Mouse (Mus musculus) retina, postnatal 7 days (tissue): Measurements from ENCODE around the gene Tbc1d9b.
"Not testable (repeated sequence)": the region's sequence is repeated elsewhere in the genome, so short reads cannot be mapped to it uniquely, and the experiment has no call there.

Experiments
- DNase-seq: peaks from one replicate; pipeline ENCODE4 v3.0.0-alpha.2; 2012; ENCODE audit warnings: low read depth, low spot score

The Tbc1d9b gene

DNA sequence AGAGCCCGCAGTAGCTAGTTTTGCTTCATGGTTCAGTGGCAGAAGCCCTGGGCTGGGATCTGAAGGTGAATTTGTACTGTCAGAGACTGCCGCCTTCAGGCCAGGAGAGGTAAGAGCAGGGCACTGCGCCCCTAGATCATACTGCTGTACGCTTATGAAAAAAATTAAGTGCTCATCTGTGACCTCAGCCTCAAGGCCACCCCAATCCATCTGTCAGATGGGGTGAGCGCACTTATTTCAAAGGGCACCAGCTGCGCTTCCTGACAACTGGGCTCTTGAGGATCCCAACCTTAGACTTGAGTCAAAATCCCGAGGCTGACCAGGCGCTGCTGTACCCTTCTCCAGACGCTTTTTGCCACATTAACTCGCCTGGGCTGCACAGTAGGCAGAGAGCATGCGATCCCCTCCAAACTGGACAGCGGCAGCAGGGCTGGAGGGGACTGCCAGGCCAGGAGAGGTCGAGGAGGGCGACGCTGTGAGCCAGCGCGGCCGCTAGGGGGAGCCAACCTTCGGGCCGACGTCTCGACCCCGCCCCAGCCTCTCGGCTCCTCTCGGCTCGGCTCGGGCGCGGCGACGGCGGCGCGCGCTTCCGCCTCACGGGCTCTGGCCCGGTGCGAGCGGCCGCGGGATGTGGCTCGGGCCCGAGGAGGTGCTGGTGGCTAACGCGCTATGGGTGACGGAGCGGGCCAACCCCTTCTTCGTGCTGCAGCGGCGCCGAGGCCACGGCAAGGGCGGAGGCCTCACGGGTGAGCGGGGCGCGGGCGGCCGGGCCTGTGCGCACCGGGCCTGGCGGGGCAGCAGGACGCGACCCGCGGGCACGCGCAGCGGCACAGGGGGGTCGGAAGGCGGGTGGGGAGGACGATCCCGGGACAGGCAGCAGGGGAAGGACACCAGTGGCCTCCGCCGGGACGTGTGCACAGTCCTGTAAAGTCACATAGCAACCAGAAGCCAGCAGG, at the start of gene Tbc1d9b:
Gene Tbc1d9b (plus strand): TSS at position 586 of the 956 bp plus-strand sequence.
- DNase-seq = peak; percentile 76

DNA sequence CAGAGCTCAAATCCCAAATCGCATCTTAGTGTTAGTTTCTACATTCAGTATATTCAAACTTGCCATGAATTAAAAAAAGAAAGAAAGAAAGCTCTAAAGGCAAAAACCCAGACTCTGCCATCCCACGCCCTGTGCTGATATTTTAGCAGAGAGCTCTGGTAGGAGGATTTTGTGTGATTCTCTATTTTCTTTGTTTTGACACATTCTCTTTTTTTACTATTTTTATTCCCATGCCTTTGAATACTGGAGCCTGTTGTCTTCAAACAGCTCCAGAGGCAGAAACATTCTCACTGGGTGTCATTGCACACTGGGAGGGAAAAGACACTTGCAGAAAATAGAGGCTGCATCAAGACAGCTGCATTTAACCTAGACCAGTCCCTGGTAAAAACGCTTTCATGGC, 45.0 kb upstream of the Tbc1d9b start:
- no peak for DNase-seq

DNA sequence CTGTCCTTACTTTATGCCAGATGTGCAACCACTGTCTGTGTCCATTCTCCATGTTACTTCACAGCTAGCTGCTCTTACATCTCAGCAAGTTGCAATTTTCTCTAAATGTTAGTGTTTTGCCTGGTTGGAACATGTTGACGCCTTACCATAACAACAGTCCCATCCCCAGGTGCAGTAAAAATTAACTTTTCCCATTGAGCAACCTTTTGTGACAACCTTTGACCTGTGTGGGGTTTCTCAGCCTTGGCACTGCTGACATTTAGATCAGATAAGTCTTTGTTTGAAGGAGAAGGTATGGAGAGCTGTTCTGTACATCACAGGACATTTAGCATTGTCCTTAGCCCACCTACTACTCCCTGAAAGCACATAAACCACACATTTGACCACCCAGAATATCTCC, 41.4 kb upstream of the Tbc1d9b start:
- DNase-seq = no peak

DNA sequence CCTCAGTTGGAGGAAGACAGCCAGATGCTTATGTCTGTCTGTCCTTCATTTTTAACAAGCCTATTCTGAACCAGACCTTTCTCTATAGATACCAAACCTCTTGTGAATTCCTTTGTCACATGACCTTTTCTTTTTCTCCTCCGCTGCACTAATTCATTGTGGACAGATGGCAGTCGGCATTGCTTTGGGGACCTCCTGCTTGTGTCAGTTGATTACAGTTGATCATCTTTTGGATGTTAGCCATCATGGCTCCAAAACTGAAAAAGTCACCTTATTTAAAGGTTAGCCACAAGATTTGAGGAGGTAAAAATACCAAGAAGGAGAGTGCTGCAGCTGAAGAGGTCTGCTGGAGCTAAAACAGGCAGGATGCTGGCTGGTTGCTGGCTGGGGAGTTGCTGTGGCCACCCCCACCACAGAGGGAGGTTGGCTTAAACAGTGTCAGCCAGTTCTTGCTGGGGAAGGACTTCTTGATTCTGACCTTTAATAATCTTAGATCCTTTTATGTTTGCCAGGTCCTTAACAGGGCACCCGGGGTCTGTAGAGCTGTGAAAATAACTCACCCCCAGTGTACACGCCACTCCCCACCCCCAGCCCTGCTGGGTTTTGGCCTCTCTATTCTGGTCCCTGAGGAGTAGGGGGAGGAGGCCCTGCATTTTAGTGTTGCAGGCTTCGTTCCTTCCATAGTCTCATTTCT, 40.1 kb upstream of the Tbc1d9b start:
- DNase-seq = no peak

DNA sequence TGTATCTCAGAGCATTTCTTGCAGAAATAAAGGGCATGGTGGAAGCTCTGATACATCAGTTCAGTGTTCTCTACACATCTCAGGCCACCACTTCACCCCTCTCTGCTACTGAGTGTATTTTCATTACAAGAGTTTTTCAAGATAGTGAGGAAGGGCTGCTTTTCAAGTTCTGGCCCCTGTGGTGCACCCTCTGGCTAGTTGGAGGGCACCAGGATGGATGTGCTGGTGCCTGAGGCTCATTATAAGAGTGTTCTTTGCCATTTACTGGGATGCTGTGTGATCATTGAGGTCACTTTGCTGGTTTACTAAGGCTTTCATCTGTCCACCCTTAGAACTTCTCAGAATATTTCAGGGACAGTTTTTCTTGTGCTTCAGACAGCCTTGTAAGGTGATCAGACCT, 39.5 kb upstream of the Tbc1d9b start:
- DNase-seq = no peak

DNA sequence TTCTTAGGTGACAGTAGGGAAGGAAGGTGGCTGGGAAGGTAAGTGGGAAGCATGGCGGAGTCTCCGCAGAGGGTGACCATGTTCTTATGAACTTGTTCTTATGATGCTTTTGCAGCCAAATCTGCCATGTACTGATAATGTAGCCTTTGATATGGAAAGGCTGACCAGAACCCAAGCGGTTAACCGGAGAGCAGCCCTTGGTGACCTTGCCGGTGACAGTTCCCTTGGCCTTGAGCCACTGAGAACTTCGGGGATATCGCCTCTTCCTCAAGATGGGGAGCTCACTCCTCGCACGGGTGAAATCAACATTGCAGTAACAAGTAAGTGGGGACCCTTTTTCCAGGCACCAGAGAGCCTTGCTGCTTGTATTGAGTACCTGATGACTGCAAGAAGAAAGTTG, 35.5 kb upstream of the Tbc1d9b start:
- no peak for DNase-seq

DNA sequence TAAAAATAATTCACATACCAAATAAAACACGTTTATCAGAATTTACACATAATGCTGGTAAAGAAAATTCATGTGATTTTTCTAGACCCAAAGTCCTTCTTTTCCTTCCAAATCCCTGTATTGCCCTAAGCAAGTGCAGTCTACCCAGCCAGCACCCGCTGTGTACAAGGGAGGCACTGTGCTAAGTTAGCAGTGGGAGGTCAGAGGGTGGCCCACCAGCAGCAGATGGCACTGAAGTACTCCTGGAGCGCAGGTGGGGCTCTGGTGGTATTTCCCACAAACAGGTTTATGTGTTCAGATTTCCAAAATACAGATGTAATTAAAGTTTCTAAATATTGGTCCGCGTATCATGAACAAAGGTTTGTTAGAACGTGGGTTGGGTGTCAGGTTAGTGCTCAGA, 34.1 kb upstream of the Tbc1d9b start:
- no peak for DNase-seq

DNA sequence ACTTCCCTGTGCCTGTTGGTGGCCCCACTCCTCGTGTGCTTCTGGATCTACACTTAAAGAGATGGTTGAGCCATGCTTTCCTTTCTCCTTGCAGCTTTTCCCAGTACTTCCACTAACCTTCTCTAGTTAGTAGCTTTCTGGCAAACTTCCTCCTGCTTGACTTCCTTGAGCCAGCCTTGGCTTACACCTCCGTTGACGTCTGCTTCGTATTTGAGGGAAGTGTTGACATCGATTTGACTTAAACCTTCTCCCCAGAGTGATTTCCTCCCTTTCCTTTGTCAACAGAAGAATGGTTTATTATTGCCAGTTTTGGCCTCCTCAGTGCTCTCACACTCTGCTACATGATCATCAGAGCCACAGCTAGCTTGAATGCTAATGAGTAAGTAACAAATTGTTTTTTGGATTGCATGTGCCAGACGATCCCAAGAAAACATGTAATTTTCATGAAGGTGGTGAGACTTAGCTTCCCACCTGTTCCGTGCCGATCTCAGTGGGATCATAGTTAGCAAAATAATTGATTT, 32.2 kb upstream of the Tbc1d9b start:
- no peak for DNase-seq

DNA sequence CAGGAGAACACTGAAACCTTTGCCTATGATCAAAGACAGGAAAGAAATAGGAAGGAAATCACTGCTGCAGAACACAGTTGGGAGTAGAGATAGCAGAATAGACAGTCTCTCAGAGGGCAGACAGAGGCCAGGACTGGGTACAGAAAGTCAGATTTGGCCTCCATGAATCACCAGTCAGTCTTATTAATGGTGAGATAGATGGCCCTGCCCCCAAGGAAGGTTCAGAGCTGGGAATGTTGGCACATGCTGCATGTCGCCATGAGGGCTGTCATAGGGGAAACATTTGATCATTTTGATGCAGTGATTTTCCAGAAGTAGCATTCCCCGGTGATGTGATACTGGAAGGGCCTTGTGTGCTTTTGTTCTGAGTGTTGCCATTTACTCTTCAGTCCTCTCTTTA, 31.5 kb upstream of the Tbc1d9b start:
- no peak for DNase-seq

DNA sequence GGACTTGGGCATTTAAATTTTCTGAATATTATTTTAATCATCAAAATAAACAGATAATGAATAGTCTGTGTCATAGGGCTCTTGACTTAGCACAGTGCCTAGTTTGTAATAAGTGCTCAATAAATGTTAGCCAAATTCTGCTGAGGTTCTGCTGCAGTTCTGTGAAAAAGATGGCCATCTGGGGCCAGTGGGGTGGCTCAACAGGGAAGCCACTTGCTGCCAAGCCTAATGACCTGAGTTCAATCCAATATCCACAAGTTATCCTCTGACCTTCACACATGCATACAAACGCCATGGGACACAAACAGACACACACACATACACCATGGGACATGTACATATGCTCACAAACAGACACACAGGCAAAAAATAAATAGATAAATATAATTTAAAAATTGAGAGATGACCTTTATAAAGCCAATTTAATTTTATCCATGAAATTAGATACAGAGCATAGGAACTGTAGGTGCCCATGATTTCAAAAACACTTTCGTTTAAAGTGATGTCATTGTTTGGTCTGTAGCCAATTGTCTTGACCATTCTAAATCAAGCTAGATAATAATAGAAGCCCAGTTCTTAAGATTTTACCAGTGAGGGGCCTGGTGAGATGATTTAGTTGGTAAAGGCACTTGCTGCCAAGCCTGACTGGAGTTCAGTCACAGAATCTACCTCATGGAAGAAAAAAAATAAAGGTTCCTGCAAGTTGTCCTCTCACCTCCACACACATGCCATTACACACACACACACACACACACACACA, 30.5 kb upstream of the Tbc1d9b start:
- no peak for DNase-seq

DNA sequence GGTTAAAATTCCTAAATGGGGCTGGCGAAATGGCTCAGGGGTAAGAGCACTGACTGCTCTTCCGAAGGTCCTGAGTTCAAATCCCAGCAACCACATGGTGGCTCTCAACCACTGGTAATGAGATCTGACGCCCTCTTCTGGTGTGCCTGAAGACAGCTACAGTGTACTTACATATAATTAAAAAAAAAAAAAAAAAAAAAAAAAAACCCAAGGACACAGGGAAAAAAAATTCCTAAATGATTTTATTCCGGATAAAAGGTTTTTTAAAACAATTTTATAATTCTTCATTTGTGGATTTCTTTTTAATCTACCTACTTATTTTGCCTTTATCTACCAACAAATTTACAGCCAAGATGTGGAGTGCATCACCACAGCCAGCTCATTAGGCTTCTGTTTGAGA, 29.2 kb upstream of the Tbc1d9b start:
- not testable (repeated sequence) for DNase-seq

DNA sequence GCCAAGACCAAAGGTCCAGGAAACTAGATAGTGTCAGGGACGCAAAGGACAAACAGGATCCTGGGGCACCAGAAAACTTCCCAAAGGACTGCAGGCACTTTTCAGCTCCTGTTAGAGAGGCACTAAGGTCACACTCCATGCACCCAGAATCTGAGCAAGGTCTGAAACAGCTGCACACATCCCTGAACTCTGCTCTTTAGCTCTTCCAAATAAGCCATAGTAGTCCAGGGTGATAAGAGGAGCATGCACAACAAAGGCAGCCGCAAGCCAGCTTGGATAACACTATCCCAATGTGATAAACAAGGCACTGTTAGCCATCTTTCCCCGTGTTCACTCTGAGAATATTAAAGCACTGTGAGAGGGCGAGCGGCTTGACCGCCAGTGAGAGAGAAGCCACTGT, 27.2 kb upstream of the Tbc1d9b start:
- DNase-seq = no peak

DNA sequence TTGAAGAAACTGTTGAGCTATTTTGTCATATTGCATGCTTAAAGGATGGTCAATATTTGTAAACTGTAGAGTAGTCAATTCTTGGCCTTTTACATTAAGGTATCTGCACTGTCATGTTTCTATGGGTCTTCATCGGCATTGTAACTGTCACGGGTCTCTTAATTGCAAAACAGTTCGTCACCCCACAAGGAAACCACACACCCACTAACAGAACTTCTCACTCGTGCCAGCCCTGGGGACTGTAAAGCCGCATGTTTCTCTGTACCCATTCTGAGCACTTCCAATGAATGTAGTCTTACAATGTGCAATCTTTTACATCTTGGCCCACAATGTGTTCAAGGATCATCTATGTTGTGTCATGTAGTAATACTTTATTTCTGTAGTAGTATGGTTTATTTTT, 26.0 kb upstream of the Tbc1d9b start:
- no peak for DNase-seq

DNA sequence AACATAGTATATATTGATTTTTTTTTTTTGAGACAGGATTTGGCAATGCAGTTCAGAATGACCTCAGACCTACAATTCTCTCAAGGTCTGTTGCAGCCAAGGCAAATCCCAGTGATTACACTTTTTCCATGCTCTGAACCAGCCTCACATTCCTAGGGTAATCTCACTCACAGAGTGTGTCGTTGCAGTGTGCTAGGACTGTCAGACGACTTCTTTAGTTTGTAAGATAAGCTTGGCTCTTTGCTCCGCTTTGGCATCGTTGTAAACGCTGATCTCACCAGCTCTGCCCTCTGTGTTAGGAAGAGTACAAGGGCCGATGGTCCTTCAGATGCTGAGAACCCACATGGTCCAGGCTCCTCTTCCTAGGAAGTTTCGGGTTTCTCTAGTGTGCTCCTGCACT, 25.2 kb upstream of the Tbc1d9b start:
- no peak for DNase-seq

DNA sequence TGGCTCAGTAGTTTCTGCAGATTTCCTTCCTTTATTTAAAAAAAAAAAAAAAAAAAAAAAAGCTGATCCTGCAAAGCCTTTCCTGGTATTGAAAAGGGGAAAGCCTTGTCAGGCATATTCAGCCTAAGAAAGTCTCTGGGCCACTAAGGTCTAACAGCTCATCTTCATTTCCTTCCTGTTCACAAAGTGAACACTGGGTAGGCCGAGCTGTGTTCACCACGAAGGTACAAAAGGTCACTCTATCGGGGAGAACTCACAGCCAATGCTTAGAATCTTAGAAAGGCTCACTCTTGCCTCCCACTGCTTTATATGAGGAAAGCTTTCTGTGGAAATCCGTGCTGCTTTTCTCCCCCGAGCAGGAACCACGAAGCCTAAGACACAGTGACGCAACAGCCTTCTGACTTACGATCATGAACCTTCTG, 22.4 kb upstream of the Tbc1d9b start:
- no peak for DNase-seq

DNA sequence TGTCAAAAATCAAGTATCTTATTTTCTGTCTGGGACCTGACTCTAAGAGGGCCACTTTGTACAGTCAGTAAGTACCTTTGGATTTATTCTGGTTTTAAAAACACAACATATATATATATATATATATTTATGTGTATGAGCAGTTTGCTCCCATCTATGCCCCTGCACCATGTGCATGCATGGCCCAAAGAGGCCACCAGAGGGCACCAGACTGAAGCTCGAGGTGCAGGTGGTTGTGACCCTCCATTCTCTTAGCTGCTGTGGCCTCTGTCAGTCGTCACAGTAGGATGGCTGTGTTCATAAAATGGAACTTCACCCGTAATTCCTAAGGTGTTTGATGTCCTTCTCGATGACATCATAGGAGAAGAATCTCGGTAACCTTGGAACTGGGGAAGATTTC, 16.9 kb upstream of the Tbc1d9b start:
- peak; percentile 49 for DNase-seq

DNA sequence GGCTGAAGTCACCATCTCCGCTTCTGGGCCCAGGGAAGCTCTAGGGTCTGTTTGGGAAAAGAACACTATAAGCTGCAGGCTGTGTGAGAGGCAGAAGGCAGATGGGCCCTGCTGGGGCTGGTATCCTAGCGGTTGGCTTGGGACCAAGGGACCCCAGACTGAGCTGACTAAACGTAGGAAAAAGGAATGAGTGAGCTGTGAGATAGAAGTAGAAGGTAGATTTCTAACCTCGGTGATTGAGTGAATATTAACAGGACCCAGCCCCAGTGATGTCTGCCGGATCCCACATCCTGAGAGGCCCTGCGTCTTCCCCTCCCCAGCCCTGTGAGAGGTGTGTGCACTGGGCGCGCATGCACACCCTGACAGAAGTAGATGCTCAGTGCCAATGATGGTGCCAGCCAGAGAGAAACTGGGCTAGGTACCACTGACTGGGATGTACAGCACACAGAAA, 8.5 kb upstream of the Tbc1d9b start:
- DNase-seq = no peak

DNA sequence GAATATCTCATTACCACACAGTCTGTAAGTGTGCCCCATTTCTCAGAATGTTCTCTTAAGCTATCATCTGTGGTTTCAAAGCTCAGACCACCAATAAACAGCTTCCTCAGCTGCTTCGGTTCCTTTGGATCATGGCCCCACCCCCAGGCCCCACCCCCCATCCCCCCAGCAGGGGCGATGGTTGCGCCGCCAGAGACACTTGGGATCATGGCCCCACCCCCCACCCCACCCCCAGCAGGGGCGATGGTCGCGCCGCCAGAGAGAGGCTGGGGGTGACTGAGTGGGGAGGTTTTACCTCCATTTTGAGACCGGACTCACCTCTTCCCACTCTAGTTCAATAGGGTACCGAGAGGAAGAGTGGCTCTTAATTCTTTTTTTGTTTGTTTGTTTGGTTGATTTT, 3.4 kb upstream of the Tbc1d9b start:
- no peak for DNase-seq

DNA sequence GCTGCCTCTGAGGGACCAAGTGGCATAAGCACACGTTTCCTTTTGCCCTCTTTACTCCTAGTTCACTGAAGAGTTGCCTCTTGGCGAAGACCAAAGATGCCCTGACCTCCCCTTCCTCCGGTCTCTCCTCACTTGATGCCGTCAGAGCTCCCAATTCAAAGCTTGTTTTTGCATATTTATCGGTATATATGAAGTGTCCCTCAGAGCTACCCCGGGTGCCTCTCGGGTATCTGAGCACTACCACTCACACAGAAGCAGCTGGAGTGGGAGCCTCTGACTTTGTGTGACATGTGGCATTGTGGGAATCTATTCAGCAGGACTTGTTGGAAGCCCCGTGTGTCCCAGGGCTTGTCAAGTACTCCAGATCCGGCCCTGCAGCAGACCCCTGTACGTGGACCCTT, 605 bp downstream of the Tbc1d9b start:
- no peak for DNase-seq

DNA sequence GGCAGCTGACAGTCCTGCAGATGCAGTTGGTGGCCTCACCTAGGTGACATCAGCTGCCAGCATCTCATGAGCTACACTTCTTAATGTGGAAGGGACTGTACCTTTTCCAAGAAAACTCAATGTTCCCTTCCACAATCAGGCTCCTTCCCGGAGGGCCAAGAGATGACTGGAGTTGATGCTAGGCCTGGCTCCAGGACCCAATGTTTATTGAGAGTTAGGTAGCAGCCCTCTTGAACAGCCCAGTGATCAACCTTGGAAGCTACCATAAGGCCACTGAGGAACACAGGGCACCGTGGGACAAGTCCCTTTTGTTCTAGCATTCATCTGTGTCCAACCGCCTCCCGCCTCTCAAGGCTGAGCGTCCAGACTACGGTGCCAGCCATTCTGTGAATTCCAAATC, 1.1 kb downstream of the Tbc1d9b start:
- DNase-seq = no peak

DNA sequence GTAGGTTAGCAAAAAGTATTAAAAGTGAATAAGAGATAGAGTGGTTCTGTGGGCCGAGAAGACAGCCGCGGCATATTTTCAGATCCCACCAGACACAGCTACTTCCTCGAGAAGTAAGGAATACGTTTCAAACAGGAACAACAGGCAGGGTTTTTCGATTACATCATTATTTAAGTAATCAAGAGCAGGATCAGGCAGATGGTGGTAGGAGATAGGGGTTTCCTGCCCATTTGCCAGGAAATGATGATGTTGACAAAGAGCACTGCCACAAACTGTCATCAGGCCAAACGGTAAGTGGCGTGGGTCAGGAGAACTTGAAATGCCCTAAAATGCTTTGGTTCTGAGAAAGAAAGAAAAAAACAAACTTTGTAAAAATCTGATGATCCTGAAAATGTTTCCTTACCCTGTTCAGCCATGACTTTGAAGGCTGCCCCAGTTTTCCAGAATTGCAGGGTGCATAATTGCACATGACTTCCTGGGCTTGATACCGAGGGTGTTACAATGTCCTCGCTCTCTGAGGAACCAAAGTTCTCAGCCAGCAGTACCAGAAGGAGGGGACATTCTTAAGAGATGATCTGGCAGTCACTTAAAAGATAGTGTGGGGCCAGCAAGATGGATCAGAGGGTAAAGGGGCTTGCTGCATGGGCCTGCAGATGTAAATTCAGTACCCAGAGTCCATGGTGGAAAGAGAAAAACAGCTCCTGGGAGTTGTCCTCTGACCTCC, 3.1 kb downstream of the Tbc1d9b start:
- DNase-seq = no peak
